Mouse (Mus musculus) frontal cortex, postnatal 25 days (tissue): ENCODE measurements around the gene Camk1d.

ENCODE experiments used
- DNase-seq, 2 experiments: peaks; one replicate each; pipeline ENCODE4 v3.0.0; 2022; ENCODE audit warnings: low spot score in 2 of 2

Camk1d gene

DNA sequence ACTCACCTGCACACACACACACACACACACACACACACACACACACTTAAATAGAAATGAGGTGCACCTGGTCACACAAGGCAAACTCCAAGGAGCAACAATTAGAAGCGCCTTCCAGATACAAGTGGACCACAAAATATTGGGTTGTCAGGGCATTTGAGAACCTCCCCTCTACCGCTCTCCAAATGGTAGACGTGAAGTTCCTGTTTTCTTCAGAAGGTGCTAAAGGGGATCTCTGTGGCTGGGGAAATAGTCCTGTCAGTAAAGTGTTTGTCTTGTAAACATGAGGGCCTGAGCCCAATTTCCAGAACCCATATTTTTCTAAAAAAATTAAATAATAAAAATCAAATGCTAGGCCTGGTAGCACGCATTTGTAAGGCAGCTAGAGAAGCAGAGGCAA is 4.4 kb downstream of the Camk1d start:
- no peak for DNase-seq

DNA sequence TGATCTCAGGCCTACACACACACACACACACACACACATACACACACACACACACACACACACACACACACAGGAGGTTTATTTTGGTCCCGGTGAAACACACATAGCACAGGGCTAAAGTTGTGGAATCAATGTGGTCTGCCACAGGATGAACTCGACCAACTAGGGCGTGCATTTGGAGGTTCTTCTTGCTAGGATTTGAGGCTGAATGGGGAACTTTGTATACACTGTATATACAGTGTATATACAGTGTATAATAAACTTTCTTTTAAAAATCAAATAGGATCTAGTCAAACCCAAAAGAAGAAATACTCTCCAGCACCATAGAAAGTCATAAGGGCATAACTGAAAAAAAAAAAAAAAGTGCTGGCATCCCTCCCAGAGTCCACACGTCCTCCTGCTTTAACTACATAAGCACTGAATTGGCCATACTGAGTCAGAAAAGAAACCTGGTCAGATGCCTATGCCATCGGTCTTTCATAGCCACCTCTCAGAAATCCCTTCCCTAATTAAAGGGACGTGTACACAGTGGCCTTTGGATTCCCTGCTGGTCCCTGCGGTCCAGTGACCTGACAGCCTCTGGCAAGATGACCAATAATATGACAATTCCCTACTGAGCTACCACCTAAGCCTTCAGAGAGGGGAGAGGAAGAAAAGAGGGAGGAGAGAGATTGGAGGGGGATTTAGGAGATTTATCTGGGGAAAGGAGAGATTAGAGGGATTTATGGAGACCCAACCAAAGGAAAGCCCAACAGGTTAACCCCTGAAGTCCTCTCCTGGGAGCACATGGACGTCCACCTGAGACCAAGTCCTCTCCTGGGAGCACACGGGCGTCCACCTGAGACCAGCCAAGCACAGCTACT is 6.2 kb downstream of the Camk1d start:
- no peak for DNase-seq

DNA sequence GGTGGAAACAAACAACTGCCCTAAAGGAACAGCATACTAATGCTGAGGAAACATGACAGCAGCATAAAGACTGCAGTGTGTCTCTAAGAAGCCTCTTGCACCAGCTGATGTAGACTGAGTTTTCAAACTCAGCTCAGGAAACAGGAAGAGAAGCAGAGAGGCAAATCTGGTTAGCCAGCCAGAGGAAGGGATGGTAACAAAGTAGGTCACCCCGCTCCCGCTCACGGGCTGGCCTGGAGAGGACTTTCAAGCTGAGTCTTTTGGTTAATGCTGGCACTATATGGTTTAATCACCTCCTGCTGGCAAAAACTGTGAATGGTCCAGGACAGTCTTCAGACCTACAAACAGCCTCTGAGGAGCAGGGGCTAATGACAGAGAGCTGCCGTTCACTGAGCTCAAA is 7.7 kb downstream of the Camk1d start:
- DNase-seq = no peak

DNA sequence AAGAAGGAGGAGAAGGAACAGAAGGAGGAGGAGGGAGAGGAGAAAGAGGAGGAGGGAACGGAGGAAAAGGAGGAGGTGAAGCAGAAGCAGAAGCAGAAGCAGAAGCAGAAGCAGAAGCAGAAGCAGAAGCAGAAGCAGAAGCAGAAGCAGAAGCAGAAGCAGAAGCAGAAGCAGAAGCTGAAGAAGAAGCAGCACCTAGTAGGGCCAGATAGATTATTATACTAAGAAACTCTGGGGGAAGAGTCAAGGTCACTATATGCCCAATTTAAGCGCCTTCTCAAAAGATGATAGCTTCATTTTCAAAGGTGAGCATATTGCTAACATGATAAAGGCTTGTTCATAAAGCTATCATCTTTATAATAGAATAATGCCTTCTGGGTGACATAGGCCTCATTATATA is 11.9 kb downstream of the Camk1d start:
- no peak for DNase-seq

DNA sequence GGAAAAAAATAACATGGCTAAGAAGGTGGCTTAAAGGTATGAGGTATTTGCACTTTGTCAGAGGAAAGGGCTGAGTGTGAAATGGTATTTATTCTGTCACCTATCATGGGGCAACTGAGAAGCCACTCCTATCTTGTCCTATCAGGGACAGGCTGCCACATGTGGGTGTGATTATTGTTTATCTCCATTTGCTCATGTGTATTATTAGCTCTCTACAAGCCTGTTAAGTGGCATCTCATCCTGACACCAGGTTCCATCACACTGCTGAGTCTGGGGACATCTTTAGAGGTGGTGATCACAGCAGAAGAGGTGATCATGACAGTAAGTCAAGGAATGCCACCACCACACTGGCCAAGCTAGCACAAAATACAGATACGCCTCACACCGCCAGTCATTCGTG is 13.4 kb downstream of the Camk1d start:
- DNase-seq = no peak

DNA sequence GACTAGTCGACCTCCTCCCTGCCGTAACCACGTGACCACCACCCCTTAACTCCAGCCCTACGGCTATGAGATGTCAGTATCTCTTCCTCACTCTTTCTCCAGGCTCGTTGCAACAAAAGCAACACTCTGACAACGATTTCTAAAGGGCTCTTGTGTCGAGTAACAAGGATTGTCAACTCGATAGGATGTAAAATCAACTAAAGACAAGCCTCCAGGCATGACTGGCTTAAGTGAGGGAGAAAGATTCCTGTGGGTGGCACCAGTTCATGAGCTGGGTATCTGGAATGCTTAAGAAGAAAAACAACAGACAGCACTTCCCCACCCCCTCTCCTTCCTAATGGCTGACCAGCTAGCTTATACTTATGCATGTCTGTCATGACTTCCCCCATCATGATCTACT is 15.9 kb downstream of the Camk1d start:
- DNase-seq = no peak

DNA sequence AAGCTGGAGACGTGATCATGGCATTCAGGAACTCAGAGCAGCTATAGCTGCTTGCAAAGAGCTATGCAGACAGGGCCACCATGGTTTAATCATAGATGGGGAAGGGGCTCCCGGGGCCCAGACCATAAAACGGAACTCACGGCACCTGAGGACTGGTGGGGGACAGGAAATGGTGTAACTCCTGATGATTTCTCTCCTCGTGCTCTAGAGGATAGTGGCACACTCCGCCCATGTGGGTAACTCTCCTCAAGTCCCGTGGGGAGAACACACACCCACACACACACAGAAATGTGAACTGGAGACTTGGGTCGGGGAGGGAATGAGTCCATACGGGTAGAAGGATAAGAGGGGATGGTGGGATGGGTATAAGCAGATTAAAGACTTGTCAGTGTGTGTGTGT is 20.2 kb downstream of the Camk1d start:
- no peak for DNase-seq

DNA sequence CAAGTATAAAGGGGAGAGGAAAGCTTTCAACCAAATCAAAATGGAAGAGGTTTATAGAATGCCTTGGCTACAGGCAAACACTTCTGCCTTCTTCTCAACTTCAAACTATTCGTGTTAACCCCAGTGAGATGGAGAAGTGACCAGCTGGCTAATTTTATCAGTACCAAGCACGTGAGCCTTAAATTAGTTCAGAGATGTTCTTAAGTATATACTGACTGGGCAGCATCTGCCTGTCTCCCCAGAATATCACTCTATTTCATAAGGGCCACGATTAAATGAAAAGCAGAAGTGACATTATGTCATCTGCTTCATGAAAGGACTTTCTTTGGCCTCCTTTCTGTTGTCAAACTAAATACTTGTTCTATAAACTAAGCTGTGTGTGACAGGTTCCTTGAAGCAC is 22.6 kb downstream of the Camk1d start:
- no peak for DNase-seq

DNA sequence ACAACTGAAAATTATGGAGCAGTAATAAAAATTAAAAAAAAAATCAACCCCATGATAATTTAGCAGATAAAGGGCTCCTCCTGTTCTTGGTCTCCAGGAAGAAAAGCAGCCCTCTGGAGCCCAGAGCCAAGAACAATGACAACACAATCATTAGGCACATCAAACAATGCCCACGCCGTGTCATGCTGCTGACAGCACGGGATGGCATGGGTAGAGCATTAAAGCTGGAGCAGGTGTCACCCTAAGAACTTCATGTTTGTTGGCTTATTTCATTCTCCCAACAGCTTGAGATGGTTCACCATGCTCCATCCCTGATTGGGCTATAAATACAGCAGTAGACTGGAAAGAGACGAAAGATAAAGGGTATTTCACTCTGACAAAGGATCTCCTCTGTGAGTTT is 30.9 kb downstream of the Camk1d start:
- no peak for DNase-seq

DNA sequence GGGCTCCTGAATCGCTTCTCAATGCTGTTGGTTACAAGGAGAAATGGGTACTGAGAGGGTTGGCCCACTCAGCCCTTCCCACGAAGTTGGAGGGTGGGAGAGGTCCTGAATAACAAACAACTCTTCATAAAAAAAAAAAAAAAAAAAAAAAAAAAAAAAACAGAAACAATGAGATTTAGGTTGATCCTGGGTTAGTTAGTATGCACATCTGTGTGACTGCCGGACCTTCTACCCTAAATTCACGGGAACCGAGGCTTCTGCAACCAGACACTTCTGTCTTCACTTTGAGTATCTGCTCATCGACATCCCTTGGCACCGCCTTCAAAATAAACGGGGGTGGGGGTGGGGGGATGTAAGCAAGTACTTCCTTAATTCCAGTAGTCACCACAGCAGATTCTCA is 32.4 kb downstream of the Camk1d start:
- no peak for DNase-seq

DNA sequence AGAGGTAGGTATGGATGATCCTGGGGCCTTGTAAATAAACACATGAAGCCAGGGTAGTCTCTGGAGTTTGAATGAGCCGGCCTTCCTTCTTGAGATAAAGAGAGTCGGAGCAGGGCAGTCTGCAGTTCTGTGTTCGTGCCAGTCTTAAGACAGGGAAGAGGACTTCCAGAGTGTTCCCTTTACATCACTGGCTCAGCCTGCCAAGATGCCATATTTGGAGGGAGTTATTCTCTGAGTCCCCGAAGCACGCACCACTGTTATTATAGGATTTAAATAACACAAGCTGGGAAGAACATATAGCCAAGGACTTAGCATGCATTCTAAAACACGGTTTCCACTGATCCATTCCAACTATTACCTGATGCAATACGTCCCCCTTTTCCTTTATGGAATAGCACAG is 33.0 kb downstream of the Camk1d start:
- DNase-seq = no peak

DNA sequence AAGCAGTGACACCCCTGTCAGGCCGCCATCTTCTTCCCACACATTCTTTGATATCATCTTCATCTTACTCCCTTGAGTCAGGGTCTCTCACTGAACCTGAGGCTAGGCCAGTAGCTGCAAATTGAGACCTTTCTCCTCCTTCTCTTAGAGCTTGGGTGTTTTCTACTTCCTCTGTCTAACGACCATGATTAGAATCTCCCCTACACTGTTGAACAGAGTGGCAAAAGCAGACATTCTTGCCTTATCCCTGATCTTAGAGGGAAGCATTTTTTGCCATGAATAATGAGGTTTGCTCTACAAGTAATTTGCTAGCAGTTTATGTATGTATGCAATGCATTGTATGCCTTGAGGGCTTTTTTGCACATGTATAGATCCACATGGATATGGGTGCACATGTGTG is 35.3 kb downstream of the Camk1d start:
- no peak for DNase-seq

DNA sequence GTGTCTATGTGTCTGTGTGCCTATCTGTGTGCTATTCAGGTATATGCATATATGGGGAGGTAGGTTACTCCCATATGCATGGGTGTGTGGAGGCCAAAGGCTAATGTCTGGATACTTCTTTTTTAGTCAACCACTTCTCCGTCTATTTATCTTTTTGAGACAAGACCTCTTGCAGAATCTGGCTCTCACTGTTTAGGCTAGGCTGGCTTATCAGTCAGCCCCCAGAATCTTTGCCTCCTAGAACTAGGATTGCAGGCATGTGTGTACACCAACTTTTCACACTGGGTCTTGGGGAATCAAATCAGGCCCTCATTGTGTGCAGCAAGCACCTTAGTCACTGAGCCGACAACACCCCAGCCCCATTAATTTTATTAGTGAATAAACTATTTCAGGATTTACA is 36.8 kb downstream of the Camk1d start:
- no peak for DNase-seq

DNA sequence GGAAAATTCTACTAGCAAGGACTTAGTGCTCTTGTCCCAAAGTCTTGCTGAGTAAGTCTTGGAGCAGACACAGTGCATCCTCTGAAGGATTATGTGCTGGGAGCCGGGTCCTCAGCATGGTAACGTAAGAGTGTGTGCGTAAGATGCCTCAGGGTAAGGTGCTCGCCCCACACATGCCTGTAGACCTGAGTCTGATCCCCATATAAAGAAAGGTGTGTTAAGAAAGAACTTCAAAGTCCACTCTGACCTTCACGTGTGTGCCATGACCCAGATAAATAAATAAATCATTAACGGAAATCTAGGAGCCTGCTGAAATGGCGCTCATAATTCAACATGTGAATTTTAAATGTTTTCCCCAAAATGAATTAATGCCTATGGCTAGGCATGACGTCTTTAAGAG is 37.5 kb downstream of the Camk1d start:
- no peak for DNase-seq

DNA sequence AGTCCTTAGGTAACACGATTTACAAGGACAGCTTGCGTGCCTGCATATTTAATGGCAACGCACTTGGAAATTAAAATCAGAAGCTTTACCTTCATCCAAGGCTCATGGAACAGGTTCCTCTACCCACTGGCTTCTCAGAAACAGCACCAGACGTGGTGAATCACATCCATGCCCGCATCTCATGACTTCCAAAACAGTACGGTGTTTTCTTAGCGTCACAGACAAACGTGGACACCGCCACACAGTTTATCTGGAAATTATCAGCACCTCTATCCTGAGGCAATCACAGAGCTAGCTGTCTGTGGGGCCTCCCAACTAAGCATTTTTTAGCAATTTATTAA is 38.2 kb downstream of the Camk1d start:
- DNase-seq = no peak

DNA sequence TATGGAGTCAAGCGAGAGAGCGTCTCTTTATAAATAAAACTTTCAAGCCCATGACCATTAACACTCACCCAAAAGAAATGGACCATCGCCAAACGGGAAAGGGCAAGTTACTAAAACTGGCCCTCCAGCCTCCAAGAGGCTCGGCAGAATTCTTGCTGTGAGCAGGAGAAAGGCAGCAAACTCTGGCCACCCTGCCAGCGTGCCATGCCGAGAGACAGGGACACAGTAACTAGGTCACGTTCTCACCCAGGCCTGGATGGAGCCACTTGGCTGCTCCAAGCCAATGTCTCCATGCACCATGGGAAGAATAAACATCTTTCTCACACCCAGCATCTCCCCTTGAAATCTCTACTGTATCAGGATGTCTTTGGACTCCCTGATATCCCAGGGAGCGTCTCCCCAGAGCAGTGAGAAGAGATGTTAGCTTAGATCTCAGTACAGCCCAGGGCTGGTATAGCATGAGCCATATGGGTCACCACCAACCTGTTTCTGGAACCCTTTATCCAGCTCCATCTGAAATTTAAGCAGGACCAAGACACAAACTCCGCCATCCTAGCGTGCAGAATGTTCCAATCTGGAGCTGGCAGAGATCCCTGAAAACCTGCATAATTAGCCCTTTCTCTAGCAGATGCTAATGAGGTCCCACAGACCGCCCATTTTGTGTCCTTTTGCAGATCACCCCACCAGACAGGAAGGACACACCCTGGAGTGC is 38.7 kb downstream of the Camk1d start:
- peak in 1 of 2 experiments; percentile 26 for DNase-seq

DNA sequence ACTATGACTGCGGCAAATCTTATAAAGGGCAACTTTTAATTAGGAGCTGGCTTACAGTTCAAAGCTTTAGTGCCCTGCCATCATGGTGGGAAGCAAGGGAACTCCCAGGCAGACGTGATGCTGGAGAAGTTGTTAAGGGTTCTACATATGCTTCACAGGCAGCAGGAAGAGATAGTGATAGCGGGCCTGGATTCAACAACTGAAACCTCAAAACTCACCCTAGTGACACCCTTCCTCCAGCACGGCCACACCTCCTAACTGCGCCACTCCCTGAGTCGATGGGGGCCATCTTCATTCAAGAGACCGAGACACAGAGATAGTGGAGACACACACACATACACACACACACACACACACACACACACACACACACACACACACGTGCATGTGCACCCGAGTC is 39.8 kb downstream of the Camk1d start:
- no peak for DNase-seq

DNA sequence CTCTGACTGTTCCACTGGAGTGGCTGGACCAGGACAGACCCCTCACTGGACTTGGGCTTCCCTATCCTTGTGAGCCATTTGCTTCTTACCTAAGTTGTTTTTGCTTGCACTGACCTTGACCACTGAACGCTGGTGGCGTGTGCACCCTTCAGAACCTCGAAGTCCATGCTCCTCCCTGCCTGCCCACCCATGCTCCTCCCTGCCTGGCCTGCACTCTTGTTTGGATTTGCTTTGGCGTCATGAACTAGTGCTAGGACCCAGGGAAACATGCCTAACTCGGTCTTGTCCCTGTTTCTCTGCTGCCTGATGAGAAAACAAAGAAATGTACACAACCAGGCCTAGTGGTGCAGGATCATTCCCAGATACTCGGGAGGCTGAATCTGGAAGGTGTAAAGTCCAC is 40.5 kb downstream of the Camk1d start:
- DNase-seq = no peak

DNA sequence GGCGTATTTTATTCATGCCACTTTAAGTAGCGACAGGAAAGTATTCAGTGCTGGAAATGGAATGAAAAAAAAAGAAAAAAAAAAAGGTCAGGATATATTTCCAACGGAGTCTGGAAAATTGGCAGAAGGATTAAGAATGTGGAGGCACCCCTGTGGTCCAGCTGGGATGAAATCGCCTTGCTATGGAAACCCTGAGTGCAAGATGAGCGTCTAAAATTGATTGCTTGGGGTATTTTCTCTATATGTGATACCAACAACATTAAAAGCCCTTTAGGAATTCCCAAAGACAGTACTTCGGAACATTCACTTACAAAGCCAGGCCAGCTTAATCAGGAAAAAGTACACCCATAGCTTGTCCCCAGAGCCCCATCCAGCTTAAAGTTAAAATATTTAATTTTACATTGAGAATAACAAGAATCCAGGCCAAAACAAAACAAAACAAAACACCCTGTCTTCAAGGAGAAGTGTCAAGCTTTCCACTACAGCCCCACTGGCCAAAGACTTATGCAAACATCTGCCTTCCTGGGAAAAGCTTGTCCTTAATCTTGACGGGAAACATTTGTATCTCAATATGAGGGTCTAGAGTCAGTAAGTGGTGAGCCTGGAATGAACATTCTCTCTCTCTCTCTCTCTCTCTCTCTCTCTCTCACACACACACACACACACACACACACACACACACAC is 41.3 kb downstream of the Camk1d start:
- no peak for DNase-seq

DNA sequence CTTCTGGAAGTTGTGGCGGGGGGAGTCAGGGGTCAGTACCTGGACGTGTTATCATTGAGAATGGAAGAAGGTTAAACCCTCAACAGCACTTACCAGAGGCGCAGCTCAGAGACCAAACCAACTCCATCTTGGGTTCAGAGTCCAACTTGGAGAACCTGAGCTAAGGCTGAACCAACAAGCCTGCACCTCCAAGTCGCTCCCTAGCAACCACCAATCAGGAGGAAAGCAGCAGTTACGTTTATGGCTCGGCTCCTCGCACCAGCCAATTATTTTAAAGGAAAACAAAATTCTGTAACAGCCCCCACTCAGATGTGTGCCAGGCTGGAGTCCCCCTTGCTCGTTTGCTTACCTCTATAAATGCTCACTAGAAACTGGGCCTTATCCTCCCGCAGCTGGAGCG is 44.2 kb downstream of the Camk1d start:
- DNase-seq = no peak

DNA sequence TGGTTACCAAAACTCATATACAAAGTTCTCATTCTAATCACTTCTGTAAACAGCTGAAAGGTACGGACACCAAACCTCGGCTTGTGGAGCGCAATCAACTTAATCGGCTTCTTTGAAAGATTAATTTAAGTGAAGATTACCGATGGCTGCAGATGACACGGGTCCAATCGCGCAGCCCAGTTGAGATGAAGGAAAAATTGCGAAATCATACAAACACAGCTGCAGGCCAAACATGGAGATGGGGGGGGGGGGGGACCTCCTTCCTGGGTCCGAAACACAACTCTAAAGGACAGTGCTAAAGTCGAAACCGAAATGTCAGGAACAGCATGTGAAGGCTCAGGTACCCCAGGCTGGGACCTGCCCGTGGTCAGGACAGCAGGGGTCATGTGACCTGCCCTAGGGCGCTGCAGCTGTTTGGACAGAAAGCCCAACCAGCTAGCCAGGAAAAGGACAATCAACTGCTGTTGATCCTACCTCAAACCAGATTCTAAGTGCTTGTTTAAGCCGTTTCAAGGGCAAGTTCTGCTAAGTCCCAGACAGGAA is 44.7 kb downstream of the Camk1d start:
- no peak for DNase-seq

DNA sequence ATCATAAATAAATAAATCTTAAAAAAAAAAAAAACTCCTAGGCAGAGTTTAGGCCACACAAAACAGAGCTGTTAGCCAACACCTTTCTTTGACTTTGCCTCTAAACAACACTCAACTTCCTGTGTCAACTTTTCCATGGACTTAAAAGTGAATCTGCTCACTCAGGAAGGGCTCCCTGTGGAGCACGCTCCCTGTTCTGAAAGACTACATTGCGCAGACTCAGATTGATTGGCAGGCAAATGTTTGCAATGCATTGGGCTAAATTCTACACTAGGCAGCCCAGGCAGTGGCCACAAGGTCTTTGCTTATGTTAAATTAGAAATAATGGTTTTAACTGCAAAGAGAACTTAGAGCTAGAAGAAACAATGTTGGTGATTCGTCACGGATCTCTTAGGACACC is 45.4 kb downstream of the Camk1d start:
- no peak for DNase-seq

DNA sequence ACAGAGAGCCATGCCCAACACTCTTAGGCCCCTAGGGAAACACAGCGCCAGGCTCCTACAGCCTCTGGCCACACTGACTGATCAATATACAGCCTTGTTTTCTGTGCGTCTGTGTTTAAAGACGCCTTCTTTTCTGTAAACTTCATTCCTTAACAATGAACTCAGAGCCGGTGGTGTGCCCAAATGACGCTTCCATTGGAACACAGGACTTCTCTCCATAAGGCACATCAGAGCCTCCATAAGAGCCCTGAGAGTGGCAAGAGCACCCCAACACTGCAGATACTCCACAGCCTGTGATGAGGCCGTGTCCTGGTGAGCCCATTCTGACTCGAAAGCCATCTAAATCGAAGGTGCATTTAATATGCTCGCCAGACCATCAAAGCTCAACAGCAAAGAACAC is 50.8 kb downstream of the Camk1d start:
- no peak for DNase-seq
